Mouse (Mus musculus): Measurements from ENCODE around the gene Rasgrp1.

Rasgrp1 gene

DNA sequence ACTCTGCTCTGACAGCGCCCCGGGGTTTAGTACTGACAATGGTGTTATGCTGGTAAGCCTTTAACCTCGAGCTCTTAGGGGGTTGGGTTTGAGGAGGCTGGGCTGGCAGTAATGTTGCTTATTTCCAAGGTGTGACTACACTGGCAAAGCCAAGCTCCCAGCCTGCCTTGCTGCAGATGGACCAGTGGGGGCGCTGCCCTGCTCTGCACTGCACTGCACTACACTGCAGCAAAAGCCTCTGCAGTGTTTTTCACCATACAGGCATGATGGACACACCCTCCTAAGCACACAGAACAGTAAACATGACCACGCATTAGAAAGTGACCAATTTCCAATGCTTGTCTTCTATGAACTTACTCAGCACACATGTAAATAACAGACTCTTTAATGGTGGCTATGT lies 11.2 kb downstream of the Rasgrp1 start:
- DNase-seq (ENCODE audit: low read depth): no peak

- DNase-seq (ENCODE audit: low read depth): no peak
Measured at GRCm38 (mm10) chr2:117328521-117329285, 14.1 kb downstream of the Rasgrp1 start.

DNA sequence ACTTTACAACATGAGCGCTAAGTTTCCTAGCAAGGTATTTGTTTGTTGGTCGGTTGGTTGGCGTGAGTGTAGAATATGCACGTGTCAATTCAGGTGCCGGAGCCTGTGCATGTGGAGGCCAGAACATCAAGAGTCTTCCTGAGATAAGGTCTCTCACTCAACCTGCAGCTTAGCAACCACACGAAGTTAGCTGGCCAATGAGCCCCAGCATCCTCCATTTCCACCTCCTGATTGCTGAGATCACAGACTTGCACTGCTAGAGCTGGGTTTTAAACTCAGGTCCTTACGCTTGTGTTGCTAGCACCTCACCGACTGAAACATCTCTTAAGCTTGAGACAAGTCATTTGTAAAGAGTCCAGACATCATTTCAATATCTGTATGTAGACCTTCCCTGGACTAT lies 20.4 kb downstream of the Rasgrp1 start:
- DNase-seq (ENCODE audit: low read depth): no peak

DNA sequence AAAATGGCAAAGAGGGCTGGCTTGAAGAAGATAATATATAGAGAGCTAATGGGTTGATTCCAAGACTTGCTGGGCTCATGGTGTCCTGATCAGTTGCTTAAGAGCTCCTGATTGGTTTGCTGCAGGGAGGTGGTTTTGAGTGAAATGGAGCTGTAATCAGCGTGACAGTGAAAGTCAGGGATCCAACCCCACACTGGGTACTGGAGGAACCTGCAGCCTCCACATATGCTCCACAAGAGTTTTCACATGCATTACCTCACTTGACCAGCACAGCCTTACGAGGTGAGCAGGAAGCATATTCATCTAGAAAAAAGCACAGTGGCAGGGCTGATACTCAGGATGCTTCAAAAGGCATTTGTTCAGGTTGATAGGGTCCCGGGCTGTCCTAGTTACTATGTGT lies 21.6 kb downstream of the Rasgrp1 start:
- DNase-seq (ENCODE audit: low read depth): no peak

DNA sequence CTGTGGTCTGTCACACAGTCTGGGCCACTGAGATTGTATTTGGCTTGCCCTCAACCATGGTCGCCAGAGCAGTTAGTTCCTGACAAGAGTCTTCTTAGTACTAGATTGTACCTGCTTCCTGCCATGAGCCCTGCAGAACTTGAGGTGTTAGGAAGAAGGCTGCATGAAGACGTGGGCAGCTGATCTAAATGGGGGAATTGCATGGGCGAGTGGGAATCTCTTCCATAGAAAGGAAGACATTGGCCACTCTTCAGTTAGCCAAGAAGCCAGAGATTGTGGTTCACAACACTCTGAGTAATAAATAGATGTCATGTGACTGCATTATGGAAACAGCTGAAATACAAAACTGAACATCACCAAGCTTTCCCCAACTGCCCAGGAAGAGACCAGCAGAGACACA lies 23.8 kb downstream of the Rasgrp1 start:
- DNase-seq (ENCODE audit: low read depth): no peak

DNA sequence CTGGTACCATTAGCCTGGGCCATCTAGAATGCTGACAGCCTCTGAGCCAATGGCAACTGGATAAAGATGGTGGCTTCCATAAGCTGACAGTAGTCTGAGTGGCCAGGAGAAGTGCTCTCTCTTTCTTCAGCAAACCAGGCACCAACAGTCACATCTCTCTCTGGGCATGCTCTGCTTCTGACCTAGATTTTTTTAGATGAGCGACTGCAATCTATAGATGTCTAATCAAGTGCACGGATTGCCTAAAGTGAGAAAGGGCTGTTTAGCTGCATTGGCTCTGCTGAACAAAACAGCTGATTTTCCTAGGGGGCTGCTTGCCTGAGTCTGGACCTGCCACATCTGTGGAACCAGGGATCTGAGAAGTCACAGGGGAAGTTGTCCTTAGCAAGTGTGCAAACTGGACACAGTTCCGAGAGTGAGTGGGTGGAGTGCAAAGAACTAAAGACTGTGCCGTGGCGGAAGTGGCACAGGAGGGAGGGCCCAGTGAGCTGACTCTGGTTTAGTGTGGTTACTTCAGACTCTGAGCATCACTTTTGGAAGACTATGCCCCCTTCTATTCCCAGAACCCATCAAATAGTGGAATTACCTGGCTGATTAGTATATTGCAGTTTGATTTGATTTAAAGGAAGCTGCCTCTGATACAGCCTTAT lies 29.1 kb downstream of the Rasgrp1 start:
- no peak for DNase-seq (ENCODE audit: low read depth)

- DNase-seq (ENCODE audit: low read depth): no peak
Measured at GRCm38 (mm10) chr2:117312441-117312895, 30.3 kb downstream of the Rasgrp1 start.

DNA sequence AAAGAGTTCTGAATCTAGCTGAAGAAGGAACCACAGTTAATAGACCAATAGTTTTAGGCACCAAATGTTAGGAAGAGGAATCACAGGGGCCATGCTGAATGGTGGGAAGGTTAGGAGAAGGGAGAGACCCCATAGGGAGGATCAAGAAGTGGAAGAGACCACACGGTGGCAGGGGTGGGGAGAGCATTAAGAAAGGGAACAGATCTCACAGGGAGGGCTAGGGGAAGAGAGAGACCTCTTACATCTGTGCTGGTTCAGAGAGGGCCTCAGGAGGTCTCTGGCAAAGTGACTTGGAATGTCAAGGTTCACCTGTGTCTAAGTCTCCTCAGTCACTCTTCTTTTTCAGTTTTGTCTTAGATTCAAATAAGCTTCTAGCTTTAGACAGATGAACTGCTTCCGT lies 30.8 kb downstream of the Rasgrp1 start:
- no peak for DNase-seq (ENCODE audit: low read depth)

DNA sequence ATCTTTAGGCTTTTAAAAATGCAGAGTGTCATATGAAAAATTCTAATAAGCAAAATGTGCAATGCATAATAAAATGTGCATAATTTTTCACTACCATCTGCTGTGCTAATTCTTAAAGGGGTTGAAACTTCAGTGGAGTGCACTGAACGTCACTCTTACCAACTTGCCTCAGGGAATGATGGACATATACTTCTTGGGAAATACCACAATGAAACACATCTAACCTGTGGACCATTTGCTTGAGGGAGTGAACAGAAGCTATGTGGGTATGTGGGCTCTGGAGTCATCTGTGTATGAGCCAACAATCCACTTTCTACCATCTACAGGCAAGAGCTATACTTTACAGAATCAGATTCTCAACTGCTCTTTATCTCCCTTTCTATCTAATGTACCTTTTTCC lies 31.5 kb downstream of the Rasgrp1 start:
- no peak for DNase-seq (ENCODE audit: low read depth)

DNA sequence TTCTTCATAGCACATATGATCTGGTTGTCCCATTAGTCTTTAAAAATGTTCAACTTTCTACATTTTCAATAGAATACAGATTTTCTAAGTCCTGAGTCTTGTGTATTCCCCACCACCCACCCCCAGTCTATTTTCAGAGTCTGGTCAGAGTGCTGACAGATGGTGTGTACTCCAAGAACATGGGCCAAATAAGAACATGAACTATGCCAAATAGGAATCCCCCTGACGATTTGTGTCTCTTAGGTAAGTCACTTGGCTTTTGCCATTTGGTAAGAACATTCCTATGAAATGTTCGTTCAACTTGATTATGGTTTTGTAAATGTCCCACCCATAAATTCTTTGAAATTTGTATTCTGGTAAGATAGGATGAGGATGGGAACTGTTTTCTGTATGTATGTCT lies 33.8 kb downstream of the Rasgrp1 start:
- no peak for DNase-seq (ENCODE audit: low read depth)

- DNase-seq (ENCODE audit: low read depth): no peak
Measured at GRCm38 (mm10) chr2:117307959-117308358, 34.8 kb downstream of the Rasgrp1 start.

DNA sequence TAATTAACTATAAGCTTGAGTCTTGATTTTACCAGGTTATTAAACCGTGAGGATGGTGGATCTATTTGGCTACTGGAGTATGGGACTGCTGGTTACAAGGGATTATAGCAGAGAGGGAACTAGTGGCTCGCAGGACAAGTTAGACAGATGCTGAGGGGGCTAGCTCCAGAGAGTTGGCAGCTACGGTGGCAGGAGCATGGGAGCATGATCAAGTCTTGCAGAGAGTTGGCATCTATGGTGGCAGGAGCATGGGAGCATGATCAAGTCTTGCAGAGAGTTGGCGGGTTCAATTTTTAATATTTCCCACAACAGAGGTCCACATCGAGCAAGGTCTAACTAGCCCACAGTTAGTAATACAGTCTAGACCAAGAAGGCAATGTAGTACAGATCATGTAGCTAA lies 37.9 kb downstream of the Rasgrp1 start:
- no peak for DNase-seq (ENCODE audit: low read depth)

- no peak for DNase-seq (ENCODE audit: low read depth)
Measured at GRCm38 (mm10) chr2:117303391-117304350, 39.1 kb downstream of the Rasgrp1 start.

- DNase-seq (ENCODE audit: low read depth): no peak
Measured at GRCm38 (mm10) chr2:117299596-117300448, 43.0 kb downstream of the Rasgrp1 start.

- DNase-seq (ENCODE audit: low read depth): no peak
Measured at GRCm38 (mm10) chr2:117288291-117288690, 54.5 kb downstream of the Rasgrp1 start.

DNA sequence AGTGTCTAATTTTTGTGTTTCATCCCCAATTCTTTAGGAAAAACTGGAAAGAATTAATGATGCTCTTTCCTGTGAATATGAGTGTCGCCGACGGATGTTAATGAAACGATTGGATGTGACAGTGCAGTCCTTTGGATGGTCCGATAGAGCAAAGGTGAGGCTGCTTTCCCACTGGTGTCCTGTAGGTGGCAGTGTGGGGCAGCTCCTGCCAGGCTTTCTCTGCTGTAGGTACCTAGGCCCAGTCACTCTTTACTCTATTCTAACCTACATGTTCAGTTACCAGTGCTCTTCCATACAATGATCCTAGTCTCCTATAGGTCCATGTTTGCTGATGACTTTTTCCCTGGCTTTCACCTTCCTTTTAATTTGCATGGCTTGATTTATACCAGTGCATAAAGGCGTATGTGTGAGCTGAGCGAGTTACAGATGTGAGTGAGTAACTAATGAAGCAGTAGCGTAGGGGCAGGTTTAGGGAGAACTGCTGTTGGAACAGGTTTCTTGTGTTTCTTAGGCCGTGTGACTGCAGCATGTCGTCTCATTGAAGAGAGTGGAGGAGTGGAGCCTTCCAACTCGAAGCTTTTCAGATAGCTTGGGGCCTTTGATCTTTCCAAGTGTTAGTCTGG lies 78.9 kb downstream of the Rasgrp1 start:
- peak; percentile 21 for DNase-seq (ENCODE audit: low read depth)

DNA sequence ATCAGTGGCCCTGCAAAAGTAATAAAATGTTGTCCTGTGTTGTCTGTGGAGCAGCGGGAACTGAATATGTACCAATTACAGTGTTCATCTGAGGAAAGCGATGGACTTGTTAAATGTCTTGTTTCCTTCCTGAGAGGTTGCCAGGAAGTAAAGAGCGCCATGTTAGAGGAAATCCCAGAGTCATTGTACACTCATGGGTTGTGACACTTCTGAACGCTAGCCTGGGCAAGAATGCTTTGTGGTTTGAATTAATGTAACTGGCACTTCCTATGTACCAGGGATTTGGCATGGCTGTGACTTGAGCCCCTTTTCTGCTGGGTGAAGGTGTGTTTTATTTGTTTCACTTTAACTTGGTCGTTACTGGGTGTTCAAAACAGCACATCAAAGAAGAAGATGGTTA lies 80.6 kb downstream of the Rasgrp1 start:
- DNase-seq (ENCODE audit: low read depth): no peak

DNA sequence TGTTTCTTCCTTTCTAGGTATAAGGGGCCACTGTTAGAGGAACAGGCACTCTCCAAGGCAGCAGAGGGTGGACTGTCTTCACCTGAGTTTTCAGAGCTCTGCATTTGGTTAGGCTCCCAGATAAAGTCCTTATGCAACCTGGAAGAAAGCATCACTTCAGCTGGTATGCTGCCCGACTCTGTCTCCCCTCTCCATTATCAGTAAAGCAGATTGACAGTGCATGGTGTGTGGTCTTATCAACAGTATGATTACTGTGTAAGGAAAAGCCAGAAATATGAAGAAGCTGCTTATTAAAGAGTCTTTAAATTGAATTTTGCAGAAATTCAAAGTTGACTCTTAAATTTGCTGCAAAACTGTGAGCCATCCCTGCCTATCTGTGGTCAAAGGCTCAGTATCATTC lies 85.2 kb downstream of the Rasgrp1 start:
- no peak for DNase-seq (ENCODE audit: low read depth)

DNA sequence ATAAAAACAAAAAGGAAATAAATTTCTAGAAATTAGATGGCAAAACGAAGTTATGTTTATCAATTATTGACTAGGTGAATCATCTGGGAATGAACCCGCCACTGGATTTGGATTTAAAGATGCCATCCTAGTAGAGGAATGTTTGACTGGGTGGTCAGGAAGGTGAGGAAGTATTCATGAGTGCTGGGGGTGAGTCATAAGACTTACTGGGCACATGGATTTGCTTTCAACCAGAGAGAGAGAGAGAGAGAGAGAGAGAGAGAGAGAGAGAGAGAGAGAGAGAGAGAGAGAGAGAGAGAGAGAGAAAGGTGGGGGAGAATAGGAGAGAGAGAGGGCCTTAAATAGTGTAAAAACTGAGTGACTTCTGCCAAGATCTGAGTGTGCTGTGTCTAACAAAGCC lies 87.4 kb downstream of the Rasgrp1 start:
- no peak for DNase-seq (ENCODE audit: low read depth)

GRCm38 (mm10) chr2:117250001-117250510 lies 92.7 kb downstream of the Rasgrp1 start:
- peak; percentile 41 for DNase-seq (ENCODE audit: low read depth)

All from c-Kit-positive CD71-positive TER-119-negative erythroid progenitor cells, embryonic 14.5 days (primary cell).